Mouse (Mus musculus) frontal cortex, postnatal 25 days (tissue): ENCODE data around the gene Myl6.

Source experiments
- DNase-seq, 2 experiments: peaks; one replicate each; pipeline ENCODE4 v3.0.0; 2022; ENCODE audit warnings: low spot score in 2 of 2

Myl6 gene

GRCm38 (mm10) chr10:128489785-128490184 is 4.2 kb downstream of the Myl6 start:
- no peak for DNase-seq

- DNase-seq = no peak
Measured at GRCm38 (mm10) chr10:128489380-128489779, 4.6 kb downstream of the Myl6 start.

- DNase-seq = no peak
Measured at GRCm38 (mm10) chr10:128488776-128489175, 5.2 kb downstream of the Myl6 start.

GRCm38 (mm10) chr10:128487861-128488712 is 5.9 kb downstream of the Myl6 start:
- no peak for DNase-seq

GRCm38 (mm10) chr10:128486370-128486769 is 7.6 kb downstream of the Myl6 start:
- DNase-seq = no peak

GRCm38 (mm10) chr10:128474366-128474765 is 19.6 kb downstream of the Myl6 start:
- no peak for DNase-seq

GRCm38 (mm10) chr10:128460270-128460630 is 33.7 kb downstream of the Myl6 start:
- DNase-seq = no peak

- peak in 1 of 2 experiments; percentile 37 for DNase-seq
Measured at GRCm38 (mm10) chr10:128459409-128460269, 34.3 kb downstream of the Myl6 start.

GRCm38 (mm10) chr10:128458719-128459408 is 35.1 kb downstream of the Myl6 start, which contains the start of gene Smarcc2:
TSS of gene Smarcc2 (plus strand) at chr10:128459248.
- peak; percentile 59 to 67 for DNase-seq

GRCm38 (mm10) chr10:128458348-128458718 is 35.6 kb downstream of the Myl6 start:
- peak; percentile 97 for DNase-seq

GRCm38 (mm10) chr10:128457676-128458075 is 36.3 kb downstream of the Myl6 start:
- DNase-seq = no peak

- DNase-seq = peak; percentile 22 to 53
Measured at GRCm38 (mm10) chr10:128455280-128455679, 38.7 kb downstream of the Myl6 start.

GRCm38 (mm10) chr10:128454471-128454870 is 39.5 kb downstream of the Myl6 start:
- DNase-seq = no peak

GRCm38 (mm10) chr10:128451014-128451413 is 42.9 kb downstream of the Myl6 start:
- no peak for DNase-seq

GRCm38 (mm10) chr10:128445407-128445806 is 48.5 kb downstream of the Myl6 start:
- no peak for DNase-seq

GRCm38 (mm10) chr10:128444354-128444753 is 49.6 kb downstream of the Myl6 start:
- DNase-seq = no peak

- no peak for DNase-seq
Measured at GRCm38 (mm10) chr10:128442718-128443117, 51.2 kb downstream of the Myl6 start.

GRCm38 (mm10) chr10:128441324-128442119 is 52.4 kb downstream of the Myl6 start:
- DNase-seq = no peak
